Mouse (Mus musculus) right cerebral cortex, postnatal 14 days (tissue): Measurements from ENCODE around the gene Fbxl22.

Experiments used
- DNase-seq: peaks from one replicate; pipeline ENCODE4 v3.0.0; 2022

Fbxl22 gene

DNA sequence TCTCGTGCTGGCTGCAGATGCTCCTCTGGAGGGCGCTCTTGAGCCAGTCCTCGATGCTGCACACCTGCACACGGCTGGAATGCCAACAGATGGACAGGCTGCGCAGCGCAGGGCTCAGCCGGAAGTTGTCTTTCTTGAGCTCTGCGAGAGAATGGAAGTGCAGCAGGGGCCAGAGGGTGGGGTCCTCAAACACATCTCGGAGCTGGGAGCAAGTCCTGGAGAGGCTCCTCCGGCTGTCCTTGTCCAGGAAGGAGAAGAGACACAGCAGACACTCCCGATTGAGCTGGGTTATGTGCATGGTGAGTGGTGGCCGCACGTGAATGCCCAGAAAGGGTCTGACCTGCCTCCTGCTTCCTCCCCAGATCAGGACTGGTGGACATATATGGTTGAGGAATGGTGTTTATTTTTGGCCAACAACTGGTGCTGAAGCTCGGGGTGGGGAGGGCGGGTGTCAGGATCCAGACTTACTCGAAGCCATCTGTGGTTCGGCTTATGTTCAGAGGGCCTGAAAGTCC is at the start of gene Fbxl22:
TSS of gene Fbxl22 (minus strand) at position 338 of the 515 bp plus-strand sequence.
- peak; percentile 67 for DNase-seq

DNA sequence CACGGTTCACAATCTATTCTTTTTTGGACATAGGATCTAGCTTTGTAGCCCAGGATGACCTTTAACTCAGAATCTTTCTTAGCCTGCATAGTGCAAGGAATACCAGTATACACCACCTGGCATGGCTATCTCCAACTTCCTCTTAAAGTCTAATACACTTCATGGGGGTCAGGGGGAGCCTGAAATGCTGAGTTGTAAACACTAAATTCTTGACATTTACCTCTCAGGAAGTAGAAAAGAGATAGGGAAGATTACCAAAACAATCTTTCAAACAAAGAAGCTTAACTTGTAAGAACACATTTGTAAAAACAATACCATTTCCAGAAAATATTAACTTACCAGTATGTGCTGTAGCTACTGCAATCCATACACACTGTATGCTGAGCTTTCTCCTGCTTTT is 47.8 kb upstream of the Fbxl22 start:
- DNase-seq = no peak

DNA sequence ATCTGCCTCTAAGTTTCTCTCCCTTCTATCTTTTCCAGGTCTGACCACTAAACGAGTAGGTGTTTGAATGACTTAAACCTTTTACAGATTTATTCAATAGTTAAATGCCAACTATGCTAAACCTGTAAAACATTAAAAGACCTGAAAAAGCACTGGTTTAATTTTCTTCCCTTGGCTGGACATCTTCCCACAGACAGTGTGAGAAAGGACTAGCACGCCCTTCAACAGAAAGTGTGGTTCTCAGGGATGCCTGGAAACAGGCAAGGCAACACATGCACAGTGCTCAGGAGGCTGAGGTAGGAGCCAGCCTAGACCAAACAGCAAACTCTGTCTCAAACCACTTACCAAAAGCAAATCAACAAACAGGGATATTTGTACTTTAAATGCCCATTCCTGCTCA is 47.1 kb upstream of the Fbxl22 start:
- DNase-seq = no peak

DNA sequence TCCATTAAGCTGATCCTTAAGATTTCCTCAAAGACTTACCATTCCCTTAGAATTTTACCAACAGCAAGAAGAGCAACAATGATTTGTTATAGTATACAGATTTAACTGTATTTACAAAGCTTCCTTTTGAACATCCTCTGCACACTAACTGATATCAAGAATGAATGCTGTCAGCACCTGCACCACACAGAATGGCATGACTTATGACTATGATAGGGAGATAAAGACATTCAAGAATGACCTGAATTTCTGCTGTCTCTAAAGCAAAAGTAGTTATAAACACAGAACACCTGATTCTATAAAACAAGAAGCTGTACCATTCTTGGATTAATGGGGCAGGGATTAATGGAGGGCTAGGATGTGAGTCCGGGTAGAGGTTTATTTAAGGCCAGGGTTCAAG is 46.3 kb upstream of the Fbxl22 start:
- DNase-seq = no peak

DNA sequence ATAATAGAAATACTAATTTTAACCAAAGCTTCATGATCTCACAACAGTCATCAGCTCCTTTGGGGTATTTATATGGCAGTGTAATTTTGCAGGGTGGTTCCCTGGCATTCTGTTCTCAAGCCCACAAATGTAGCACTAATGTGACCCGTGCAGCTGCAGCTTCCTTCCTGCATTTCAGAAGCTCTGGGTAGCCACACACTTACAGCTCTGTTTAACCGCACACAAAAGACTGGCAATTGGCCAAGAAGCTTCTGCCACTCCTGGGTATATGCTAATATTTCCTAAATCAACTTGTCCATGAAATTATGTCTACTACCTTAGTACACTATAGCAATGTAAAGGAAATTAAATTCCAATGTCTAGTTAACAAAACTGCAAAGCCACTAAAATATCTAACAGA is 45.9 kb upstream of the Fbxl22 start:
- no peak for DNase-seq

DNA sequence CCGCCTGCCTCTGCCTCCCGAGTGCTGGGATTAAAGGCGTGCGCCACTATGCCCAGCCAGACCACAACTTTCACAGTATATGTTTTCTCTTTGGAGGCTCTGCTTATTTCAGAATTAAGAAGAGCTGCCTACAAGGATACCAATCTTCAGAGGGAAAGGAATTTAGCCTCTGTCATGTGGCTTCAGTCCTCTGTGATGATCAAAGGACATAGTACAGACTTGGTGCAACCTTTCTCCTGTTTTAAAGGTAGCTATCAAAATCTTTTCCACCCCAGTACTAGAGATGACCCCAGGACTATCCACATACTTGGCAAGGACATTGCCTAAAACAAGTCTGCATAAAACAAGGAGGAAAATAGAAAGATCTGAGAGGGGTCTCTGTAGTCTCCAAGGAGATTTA is 44.6 kb upstream of the Fbxl22 start:
- no peak for DNase-seq

DNA sequence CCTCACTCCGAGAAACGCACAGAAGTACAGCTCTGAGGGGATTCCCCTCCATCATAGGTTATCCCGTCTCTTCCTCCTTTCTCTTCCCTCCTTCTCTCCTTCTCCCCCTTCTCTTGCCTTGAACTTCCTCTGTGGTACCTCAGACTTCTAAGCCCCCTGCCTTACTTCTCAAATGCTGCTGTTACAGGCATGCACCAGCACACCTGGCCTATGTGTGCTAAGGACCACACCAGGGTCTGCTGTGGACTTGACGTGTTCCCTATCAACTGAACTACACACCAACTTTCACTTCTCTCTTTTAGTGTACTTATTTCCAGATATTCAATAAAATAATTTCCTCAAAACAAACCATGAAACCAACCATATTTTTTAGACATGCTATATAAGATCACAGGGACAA is 28.4 kb upstream of the Fbxl22 start:
- DNase-seq = no peak

DNA sequence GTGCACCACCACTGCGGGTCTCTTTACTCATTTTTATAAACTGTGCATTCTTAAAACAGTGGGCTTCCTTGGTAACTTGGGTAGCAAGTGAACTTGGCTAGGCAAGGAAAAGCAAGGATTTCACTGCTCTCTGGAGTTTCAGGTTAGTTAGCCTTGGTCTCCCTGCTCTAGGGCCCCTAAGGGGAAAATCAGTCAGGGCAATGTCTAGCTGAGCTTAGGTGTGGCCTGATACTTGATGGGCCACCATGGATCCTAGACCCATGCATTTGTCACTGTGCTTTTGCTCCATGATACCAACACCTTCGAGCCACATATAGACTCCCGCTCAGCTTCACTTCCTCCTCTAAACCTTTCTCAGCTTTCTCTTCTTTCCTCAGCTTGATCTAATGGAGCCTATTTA is 7.2 kb upstream of the Fbxl22 start:
- DNase-seq = no peak

DNA sequence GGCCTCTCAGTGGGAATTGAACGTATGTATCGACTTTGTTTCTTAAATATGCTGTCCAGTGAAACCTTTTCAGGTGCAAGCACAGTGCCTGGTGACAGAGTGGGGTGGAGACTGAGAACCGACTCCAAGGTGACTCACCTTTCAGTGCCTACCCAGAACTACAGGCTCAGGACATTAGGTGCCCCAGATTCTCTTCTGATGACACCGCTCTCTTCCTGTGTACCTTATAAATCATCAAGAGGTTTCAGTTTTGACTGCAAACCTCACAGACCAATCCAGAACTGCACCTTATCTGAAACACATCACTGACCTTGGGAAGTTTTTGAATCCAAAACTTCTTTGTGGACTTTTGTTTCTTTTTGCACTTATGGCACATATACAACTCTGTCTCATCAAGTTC is 5.9 kb upstream of the Fbxl22 start:
- no peak for DNase-seq

DNA sequence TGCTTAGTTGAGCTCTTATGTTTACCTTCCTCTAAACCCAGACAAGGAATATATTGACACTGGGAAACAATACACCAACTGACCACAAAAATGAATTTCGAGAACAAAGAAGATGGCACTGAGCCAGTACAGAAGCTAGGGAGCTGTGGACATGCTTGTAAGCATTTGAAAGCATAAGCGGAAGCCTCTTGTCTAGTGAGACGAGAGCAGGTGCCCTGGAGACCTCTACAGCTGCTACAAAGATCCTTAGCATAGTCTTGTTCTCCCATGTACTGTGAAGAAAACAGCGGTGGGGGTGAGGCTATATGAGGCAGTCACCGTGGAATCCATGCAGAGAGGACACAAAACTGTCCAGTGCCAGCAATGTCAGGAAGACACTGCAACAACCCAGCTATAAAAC is 4.5 kb upstream of the Fbxl22 start:
- DNase-seq = no peak

DNA sequence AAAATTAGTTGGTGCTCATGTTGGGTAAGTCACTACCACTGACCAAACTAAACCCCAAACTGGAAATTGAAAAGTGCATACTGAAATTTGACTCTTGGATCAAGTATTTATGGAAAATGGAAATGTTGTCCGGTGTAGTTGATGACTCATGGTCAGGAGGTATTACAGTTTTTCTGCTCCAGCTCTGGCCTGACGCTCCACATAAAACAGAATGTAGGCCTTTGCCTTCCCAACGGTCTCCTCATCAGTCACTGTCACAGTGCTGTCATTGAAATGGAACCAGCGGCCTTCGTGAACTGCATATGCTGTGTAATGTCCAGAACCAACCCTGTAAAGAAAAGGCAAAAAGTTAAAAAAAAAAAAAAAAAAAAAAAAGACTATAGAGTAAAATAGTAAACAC is 3.9 kb upstream of the Fbxl22 start:
- no peak for DNase-seq

DNA sequence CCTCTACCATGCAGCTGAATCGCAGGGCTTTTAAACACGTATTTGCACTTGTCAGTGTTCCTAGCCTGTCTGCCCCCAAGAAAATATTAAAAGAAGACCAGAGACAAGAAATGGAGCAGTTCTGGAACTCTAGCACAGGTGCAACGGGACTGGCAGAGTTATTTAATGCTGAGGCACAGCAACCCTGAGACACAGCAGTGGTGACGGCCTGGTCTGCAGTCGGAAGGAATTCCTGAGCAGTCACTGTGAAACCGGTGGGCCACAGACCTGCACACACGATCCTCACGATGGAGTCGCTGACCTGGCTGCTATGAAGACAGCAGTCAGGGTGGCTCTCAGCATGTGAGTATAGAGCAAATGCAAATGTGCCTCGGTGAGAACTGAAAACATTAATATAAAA is 3.4 kb upstream of the Fbxl22 start:
- no peak for DNase-seq

DNA sequence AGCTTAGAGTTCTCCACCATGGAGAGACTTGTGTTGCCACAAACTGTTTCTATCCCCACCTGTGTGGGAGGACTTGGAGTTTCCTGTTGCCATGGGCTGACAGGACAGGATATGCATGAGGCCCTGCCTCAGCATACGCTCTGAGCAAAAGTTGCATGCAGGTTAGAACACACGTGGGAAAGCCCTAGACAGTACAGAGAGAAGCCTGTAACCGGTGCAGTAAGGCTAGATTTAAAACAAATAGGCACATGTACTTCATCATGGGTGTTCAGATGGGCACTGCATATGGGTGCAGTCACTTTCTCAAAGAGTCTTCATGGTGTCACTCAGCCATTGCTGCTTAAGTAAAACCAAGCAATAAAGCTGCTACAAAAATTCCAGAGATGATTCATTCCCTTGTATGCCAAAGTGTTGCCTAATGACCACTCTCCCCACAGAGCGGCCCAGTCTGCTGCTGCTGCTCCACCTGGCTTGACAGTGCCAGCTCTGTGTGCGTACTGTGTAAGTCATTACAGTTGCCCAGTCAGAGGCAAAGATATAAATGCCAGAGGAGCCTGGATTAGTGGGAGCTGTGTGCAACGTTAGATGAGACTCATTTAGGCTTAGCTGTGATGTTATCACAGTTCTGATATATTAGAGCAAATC is 2.0 kb upstream of the Fbxl22 start:
- DNase-seq = no peak

DNA sequence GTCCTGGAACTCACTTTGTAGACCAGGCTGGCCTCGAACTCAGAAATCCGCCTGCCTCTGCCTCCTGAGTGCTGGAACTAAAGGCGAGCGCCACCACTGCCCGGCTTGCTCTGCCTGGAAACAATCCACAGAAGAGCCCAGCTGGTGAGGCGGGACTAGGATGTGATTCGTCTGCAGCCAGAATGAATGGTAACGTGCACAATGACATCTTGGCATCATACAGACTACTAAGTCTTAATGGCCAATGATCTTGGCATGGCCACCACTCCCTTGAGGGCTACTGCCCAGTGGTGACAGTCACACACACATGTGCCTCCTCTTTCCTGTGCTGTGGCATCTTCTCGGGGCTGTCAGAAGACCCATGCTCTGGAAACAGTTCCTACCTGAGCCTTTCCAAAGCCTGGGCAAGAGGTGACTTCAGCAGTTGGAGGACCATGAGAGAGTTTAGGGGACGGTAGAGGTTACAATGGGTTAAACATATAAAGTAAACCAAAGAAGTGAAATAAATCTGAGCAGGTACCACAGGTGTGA is 1.4 kb upstream of the Fbxl22 start:
- no peak for DNase-seq

DNA sequence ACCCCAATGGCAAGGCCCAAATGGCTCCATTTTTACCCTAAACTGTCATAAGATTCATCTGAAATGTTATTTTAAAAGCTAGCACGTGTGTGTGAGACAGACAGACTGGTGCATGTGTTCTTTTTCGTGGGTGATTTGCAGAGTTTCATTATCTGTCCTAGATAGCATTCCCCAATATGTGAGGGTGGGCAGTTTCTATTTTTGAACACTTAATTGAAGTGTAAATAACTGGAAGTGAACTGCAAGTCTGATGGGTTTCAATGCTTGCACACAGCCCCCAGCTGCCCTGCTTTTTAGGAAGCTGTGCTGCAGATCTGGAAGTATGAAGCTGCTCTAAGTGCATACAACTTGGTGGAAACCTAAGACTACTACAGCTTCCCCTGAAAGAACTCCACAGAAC is 722 bp upstream of the Fbxl22 start:
- no peak for DNase-seq

DNA sequence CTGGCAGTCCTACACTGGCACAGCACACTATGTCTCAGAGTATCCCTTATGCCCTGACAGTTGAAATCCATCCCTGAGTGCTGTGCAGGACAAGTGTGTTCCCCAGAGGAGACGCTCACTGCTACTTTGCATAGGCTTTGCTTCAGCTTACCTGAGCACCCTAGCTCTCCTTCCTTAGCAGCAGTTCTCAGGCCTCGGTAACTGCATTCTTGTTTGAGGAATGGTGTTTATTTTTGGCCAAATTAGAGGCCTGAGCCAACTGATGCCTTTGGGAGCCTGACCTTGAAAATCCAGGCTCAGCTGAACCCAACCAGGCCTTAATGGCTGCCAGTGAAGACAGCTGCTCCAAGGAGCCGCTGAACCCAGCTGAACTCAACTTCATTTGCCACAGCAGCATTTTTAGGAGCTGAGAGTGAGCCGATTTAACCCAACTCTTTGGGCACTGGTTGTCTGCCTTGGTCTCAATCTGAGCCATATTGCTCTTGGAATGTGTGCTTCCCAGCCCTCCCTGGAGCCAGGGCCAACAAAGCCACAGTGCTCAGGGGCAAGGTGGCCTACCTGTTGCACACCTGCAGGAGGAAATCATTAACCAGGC is 635 bp downstream of the Fbxl22 start:
- DNase-seq = no peak

DNA sequence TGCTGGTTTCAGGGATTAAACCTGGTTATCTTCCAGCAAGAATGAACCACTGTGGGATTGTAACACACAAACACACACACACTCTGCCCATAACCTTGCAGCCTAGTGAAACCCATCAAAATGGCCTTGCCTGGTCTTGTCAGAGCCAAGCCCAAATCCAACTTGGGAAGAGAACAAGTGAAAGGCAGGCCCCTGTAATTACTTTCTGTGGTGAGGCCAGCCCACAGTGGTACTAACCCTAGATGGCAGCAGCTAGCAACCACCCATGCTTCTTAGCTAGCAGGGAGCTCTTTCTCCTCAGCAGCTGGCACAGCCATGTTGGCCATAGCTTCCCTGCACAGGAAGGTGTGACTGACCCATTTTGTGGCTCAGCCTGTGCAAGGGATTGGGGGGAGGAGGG is 1.2 kb downstream of the Fbxl22 start:
- peak; percentile 29 for DNase-seq

DNA sequence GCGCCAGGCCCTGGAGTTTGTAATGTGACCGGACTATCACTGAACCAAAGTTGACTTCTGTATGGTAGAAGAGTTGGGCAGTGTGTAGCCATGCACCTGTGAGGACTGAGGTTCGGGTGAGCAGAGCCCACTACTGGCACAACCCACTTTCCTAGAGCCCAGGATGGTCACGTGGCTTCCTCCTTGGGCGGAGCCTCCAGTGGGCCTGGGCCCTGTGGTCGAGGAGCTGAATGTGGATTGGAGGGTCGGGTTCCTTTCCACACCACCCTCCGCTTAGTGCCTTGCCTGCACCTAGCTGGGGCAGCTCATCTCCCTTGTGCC is 2.1 kb downstream of the Fbxl22 start:
- peak; percentile 82 for DNase-seq

DNA sequence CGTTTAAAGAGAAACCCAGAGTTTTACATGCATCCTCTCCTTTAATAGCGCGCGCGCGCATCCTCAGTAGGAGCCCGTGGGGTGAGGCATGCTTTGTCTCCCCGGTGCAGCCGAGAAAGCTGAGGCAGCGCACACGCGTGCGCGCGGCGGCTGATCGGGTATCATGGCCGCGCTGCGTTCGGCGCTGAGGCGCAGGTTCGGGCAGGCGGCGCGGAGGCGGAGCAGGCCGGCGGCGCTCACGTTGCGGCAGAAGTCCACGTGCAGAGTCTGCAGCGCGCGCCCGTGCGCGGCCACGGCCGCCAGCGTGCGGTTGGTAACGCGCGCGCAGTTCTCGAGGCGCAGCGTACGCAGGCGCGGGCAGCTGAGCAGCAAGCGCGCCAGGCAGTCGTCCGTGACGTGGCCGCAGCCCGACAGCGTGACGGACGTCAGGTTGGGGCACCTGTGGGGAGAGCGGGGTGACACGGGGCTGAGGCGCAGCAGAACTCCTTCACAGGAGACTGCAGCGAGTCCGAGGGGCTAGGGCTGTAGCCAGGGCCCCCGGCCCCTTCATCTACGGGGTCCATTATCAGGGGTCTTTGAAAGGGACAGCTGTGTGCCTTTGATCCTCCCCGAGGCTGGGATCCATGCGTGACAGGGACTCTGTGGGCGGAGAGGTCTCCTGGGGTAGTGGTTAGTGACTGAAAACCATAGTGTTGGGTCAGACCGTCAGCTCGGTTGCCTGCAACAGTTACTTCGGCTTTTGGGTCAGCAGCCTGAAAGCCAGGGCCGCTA is 2.6 kb downstream of the Fbxl22 start:
- DNase-seq = peak; percentile 96

DNA sequence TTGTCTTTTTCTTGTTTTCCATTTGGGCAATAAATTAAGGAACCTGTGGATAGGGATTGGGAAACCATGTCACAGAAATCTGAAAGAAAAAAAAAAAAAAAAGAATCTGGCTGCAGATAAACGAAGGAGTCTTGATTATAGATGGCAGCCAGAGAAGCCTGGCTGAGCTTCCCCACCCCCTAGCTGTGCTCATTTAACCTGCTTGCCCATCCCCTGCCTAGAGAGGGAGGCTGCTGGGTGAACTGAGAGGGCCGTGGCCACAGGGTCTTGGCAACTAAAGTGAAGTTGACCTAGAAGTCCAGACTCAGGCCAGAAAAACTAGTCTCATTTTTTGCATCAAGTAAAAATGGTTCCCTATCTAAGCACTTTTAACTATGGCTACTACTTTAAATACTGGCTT is 3.4 kb downstream of the Fbxl22 start:
- no peak for DNase-seq

DNA sequence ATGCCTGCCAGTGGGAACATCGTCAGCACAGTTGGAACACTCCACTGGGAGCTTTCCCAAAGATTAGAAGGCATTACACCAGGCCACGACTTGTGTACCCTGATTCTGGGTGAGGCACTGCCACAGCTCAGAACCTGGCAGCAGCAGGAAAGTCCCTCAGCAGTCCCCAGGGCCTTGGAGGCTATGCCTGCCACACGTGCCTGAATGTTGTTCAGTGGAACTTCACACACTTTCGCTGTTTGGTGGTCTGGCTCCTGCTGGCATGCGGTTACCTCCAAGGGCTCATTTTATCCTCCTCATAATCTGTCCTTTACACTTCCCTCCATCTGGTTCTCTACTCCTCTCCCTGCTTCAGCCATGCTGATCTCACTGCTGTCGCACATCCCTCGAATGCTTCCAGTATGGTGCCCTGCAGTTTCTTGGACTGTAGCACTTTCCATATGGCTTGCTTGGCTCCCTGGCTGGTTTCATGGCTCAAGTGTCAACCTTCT is 4.0 kb downstream of the Fbxl22 start:
- no peak for DNase-seq

DNA sequence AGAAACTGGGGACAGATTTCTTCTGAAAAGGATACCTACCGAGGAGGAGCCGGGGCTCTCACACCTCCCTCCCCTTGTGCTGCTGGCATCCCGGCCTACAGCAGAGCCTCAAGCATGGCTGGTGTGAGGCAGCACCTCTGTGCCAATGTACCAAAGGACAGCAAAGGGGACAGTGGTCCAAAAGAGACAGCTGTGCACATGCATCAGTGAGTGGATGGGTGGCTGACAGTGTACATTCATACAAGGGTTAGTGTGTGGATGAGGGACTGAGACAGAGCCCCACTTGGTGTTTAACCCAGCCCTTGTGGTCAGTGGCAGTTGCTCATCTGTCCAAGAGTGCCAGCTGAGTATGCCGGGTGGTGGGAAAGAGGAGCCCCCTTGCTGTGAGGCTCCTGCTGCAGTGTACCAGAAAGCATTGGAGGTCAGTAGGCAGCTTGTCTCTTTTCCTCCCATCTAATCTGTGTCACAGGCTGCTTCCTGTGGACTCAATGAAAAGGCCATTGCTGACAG is 5.4 kb downstream of the Fbxl22 start:
- DNase-seq = no peak

DNA sequence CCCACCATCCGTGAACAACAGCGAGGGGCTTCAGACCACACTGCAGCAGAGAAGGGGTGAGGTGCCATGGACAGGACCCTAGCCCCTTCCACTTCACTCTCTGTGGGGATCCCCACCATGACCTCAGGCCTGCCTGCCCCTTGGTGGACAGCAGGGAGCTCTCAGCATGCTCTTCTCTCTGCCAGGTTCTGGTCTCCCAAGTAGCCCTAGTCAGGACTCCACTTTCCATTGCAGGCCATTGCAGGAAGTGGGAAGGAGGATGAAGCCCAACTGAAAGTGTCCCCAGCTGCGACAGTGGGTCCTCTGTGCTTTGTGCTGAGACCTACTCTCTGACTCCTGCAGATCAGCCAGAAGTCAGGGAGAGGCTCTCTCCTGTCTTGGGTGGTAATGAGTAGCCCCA is 6.7 kb downstream of the Fbxl22 start:
- DNase-seq = no peak

DNA sequence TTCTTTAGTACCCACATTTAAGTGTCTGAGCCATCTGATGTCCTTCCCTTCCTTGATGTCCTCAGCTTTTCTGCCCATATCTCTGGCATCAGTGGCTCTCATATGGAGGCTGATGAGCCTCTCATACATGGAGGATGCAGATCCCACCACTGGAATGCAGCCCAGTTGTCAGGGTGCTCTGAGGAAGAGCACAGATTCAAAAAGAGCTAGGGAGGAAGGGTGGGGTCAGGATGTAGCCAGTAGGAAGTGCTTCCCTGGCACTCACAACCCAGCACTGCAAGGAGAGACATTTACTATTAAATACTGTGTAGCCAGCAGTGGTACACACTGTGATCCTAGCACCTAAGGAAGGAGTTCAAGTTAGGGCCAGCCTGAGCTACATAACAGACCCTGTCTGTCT is 8.0 kb downstream of the Fbxl22 start:
- no peak for DNase-seq
